In the genomic region with DNA sequence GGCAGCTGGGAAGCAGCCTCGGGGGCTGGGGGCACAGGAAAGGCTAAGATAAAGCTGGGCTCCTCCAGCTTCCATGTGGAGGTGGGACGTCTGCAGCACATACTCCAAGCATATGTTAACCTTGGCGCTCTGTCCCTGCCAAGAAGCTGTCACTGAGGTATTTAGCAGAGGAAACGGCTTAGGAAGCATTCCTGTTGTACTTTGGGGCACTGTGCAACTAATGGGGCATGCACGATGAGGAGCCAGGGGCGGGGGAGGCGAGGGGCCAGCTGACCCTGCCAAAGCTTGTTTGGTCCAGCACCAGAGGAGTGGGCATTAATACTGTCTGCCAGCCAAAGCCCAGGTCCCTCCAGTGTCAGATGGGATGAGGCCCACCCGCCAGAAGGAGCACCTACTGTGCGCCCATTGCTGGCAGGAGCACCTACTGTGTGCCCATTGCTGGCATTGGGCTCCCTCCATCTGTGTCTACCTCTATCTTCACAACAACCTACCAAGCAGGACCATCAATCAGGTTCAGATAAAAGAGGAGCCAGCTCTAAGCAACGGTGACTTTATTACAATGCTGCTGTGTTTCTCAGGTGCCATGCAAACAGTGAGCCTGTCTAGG, we compare ENCODE assay signal across 11 mouse cellular contexts.
DNase-seq lines count a peak whose midpoint lies in the region; ATAC-seq and TF ChIP-seq lines count a peak whose summit lies in the region.
"Had no signal": no experiment of that assay in that cellular context is flagged by ENCODE, and none has a peak within 500 bp of the region (broad histone marks: within the 10 kb centered on the region; RNA-seq: fewer than 3 reads in every experiment).

No protein-coding gene starts in this region.

- POLR2A ChIA-PET in Patski (lab: Charles Lee) = no interaction called here

- H3K4me2 ChIP-seq in heart, embryonic 14.5 days (ENCODE audit: low read length) = no peak overlapping the region
- no peak overlapping the region for H3K4me2 ChIP-seq in hindbrain, embryonic 16.5 days (ENCODE audit: low read length)

- no peak for DNase-seq in heart, adult 18-20 months
- DNase-seq in 3T3-L1 (ENCODE audit: low read depth, low spot score) (peak; percentile 53), Patski (ENCODE audit: low read depth, low spot score) (no peak)
- no peak for DNase-seq in adrenal gland, postnatal 10 days
- no peak for DNase-seq in spleen, adult 12 weeks (ENCODE audit: low spot score)
- DNase-seq in left cerebral cortex, postnatal 36 days (ENCODE audit: low spot score in 2 of 2) = no peak
- DNase-seq: adrenal gland, adult 8-10 months had no signal

- H3K4me1 ChIP-seq in heart, embryonic 14.5 days (ENCODE audit: control insufficient read depth in 2 of 2, insufficient read depth in 2 of 2, low read length in 2 of 2) = peaks cover 9 to 19% of the 10 kb centered on the region in 2 experiments; a peak in 3 of 4 replicates
- H3K4me1 ChIP-seq in hindbrain, embryonic 16.5 days (ENCODE audit: control insufficient read depth, insufficient read depth, low read depth, low read length) = peaks cover 10% of the 10 kb centered on the region

- H3K9me3 ChIP-seq in heart, embryonic 14.5 days (ENCODE audit: control insufficient read depth, low read length) = no peaks in the 10 kb centered on the region
- no peaks in the 10 kb centered on the region for H3K9me3 ChIP-seq in hindbrain, embryonic 16.5 days (ENCODE audit: control insufficient read depth, low read length)

- in situ Hi-C loops in Patski (cut with MboI; ENCODE audit: low pct_unique_long_range_greater_than_20kb) = no loop called here

- peak overlapping the region in 1 of 2 experiments; percentile 46; a peak in 1 of 4 replicates for H3K27ac ChIP-seq in heart, embryonic 14.5 days (replicated peaks in 1 of 2; ENCODE audit: control insufficient read depth in 1 of 2, insufficient read depth in 1 of 2, low read depth in 2 of 2, low read length in 2 of 2)
- H3K27ac ChIP-seq in hindbrain, embryonic 16.5 days (ENCODE audit: low read depth, low read length) = no peak overlapping the region; the same call in 1 of the 2 replicates
- H3K27ac ChIP-seq: liver, embryonic 14.5 days had no signal

- no peak overlapping the region for H3K9ac ChIP-seq in heart, embryonic 14.5 days (ENCODE audit: low read length)
- no peak overlapping the region for H3K9ac ChIP-seq in hindbrain, embryonic 16.5 days (ENCODE audit: low read depth, low read length)
- H3K9ac ChIP-seq: liver, embryonic 14.5 days had no signal

- intact Hi-C loops in left cerebral cortex, postnatal 36 days (cut with DNase I) = no loop called here

- 38% methylated on average over 10 of the region's 10 CpGs for WGBS in heart, embryonic 14.5 days
- 59% methylated on average over 10 of the region's 10 CpGs for WGBS in hindbrain, embryonic 16.5 days

- no peaks in the 10 kb centered on the region for H3K27me3 ChIP-seq in heart, embryonic 14.5 days (ENCODE audit: control insufficient read depth, insufficient read depth, low read length)
- H3K27me3 ChIP-seq in Patski = no peaks in the 10 kb centered on the region
- no peaks in the 10 kb centered on the region for H3K27me3 ChIP-seq in hindbrain, embryonic 16.5 days (replicated peaks; ENCODE audit: control insufficient read depth, insufficient read depth, low read length)

- TF ChIP-seq CTCF in Patski (IDR thresholded peaks at IDR 0.05) = no peak

- H3K36me3 ChIP-seq in heart, embryonic 14.5 days (ENCODE audit: control insufficient read depth, insufficient read depth, low read length) = no peaks in the 10 kb centered on the region
- no peaks in the 10 kb centered on the region for H3K36me3 ChIP-seq in hindbrain, embryonic 16.5 days (ENCODE audit: control insufficient read depth, insufficient read depth, low read length)
- H3K36me3 ChIP-seq: G1E had no signal

- CTCF ChIA-PET in Patski (lab: Charles Lee) = interaction anchor here (1.3 to 1.5 kb wide), 2 partner anchors 9 to 13 kb away, joined by 4 to 5 read pairs; no protein-coding TSS in a partner anchor

- ATAC-seq in heart, embryonic 14.5 days (ENCODE audit: insufficient number of reproducible peaks, insufficient read depth, low FRiP score, low read depth) = peak; percentile 57; the same call in 1 of the 2 replicates
- peak; percentile 26 for ATAC-seq in Patski
- peak; percentile 80 for ATAC-seq in hindbrain, embryonic 16.5 days

- H3K4me3 ChIP-seq in heart, embryonic 14.5 days (ENCODE audit: control insufficient read depth in 1 of 2, insufficient read depth in 1 of 2, low read depth in 1 of 2, low read length in 2 of 2) = no peak overlapping the region
- H3K4me3 ChIP-seq in hindbrain, embryonic 16.5 days (ENCODE audit: low read length) = no peak overlapping the region

Comparison
In these comparisons a context has a peak if more than half of its experiments do, and no peak if none do; other contexts are left out.
1. ATAC-seq: peak in every context shown above with its lines; median percentile 80 in hindbrain, embryonic 16.5 days; 57 in heart, embryonic 14.5 days; 26 in Patski.